Mouse (Mus musculus): ENCODE measurements around the gene Runx1.
A peak's percentile ranks its signal among the peaks of the same experiment; 100 is the strongest.

Gene Runx1

DNA sequence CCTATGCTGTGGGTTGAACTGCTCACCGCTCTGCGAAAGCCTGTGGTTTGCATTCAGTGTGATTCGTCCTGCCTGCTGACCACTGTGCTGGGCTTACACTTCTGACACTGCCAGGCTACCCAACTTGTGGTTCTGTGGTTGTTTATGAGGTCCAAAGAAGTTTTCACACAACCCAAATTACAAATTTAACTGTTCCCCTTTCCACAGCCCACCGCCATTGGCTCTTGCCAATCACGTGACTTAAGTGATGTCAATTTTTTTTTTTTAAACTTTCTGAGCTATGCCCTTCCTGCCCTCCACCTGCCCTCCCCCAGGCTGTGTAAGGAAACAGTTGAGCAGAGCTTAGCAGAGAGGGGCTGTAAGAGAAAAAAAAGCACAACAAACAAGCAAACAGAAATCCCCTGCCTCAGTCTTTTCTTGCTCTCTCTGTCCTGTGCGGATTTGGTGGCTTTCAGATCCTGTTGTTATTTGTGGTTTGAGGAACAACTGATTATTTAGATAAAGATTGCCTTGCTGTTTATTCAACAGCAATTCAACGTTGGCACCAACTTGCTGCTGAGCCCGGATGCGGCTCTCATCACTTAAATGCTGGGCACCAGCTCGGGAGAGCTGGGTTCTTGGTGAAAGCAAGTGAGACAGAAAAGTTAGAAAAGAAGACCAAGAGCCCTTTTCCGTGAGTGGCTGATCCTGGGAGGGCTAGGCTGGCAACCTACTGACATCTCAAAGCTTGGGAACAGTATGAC is at the start of gene Runx1:
Gene Runx1, minus strand, starts transcription at position 242 of the 743 bp plus-strand sequence.
- DNase-seq (ENCODE audit: low spot score), result no peak

DNA sequence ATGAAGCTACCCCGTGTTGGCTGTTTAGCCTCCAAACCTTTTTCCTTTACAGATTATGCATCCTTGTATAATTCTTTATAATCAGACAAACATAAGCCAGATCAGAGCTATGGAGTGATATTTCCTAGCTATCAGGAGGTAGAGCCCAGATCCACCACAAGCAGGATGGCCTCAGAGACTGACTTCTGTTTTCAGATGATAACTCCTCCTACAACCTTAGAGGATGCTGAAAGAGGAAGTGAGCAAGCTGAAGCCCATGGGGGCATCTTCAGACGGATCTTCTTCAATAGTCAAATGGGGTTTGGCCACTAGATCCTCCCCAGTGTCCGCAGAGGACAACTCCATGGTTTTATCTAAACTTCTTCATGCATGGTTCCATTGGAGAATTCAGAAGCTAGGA is 48.1 kb upstream of the Runx1 start:
- DNase-seq (ENCODE audit: low spot score), result no peak

DNA sequence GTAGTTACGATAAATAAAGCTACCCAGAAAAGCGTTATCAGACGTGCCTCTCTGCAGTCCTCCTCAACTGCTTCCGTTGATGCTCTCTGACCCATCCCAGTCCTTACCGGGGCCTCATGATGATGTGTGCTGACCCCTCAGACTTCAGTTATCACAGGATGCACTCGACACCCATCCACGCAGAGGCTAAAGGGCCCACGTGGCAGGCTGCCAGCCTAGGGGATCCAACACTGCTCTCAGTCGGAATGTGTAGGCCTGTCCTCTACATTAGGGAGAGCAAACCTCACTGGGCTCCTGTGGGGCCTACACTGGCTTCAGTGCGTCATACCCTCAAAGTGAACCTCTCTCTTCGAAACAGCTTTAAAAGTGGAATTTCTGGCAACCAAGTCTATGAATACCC is 45.8 kb upstream of the Runx1 start:
- DNase-seq (ENCODE audit: low spot score), result peak; percentile 45

DNA sequence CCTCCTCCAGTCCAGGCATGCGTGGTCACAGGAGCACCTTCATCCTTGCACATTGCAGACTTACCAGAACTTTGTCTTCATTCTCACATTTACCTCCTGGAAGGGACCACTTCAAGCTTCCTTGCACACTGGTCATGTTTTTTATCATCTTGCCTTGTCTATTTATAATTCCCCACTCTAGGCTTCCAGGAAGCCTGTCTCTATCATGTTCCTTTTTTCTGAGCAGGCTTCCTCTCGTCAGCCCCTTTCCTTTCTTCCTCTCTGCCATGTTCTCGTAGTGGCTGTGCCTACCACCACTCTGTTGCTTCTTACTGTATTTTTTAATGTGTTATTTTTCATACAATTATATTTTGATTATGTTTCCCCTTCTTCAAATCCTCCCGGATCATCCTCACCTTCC is 42.6 kb upstream of the Runx1 start:
- no peak for DNase-seq (ENCODE audit: low spot score)

DNA sequence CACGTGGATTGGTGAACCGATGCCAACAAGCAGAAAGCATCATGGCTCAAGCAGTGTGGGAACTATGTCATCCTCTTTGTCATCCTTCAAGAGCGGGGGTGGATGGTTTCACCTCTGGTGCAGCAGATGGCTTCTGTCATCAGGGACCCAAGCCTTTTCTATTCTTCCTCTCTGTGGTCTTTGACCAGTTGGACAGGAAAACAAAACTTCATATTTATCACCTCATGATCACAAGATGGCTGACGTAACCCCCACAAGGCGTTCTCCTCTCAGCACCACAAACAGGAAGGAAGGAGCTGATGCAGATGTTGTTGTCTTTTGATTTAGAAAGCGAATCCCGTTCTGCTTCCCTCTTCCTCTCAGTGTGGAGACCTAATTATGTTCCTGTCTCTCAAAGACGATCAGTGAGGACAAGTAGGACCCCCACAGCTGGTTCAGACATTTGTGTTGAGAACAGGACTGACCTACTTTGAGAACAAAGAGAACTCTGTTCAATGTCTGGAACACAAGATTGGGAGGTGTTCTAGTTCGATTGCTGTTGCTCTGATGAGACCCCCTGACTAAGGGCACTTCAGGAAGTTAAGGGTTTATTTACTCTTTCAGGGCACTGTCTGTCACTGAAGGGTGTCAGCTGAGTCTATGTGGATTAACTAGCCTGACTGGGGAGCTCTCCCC is 41.4 kb upstream of the Runx1 start:
- DNase-seq (ENCODE audit: low spot score), result no peak

DNA sequence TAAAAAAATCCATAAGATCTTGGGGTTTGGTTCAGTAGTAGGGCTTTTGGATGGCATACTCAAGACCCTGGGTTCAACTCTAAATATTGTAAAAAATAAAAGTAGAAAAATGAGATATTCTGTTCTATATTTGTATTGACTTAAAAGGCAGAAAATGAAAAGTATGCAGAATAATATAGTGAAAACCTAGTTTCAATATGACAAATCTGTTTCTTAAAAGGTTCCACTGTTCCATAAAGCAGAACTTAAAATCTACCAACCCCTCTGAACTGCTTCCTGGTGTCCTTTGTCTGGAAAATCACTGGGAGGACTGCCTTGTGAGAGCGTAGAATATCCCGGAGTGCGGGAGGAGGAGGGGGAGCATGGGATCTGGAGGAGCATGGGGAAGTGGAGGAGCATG is 39.4 kb upstream of the Runx1 start:
- no peak for DNase-seq (ENCODE audit: low spot score)

DNA sequence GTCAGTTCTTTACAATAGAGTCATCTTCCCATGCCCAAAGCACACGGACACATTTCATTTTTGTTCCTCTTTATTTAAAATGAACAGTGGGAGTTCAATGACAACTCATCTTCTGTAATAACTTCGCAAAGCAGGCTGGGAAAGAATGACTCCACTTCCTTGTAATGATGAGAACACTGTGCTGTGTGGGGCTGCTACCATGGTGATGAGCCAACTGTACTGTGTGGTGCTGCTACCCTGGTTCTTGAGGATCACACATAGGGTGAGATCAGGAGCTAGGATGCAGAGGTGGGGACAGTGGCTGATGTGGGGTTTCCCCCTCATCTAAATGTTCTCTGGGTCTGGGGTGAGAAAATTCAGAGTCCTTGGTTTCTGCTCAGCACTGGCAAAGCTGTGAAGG is 38.2 kb upstream of the Runx1 start:
- DNase-seq (ENCODE audit: low spot score), result no peak

DNA sequence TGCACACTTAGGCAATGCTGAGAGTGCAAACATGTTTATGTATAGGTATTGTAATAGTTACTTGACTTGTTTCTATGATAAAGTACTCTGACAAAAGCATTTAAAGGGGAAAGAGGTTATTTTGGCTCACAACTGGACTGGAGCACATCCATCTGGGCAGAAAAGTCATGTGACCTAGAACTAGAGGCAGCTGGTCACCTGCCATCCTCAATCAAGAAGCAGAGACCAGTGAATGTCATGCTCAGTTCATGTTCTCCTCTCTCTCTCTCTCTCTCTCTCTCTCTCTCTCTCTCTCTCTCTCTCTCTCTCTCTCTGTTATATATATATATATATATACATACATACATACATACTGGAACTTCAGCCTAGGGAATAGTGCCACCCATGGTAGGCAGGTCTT is 37.2 kb upstream of the Runx1 start:
- DNase-seq (ENCODE audit: low spot score), result no peak

DNA sequence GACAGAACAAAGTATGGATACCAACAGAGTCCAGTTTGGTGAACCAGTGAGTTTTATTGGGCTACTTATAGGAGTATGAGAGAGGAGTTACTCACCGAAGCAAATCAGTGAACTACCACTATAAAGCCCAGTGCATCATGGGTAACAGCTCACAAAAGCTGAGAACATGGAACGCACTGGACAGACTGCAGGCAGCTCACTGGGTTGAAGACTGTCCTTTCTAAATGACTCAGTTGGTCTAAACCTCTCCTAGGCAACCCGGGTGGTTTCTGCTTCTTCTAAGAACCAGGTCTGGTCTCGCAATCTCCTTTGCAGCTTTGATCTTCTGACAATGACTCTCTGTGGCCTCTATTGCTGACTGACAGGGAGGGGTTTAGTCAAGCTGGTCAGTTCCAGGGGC is 36.5 kb upstream of the Runx1 start:
- DNase-seq (ENCODE audit: low spot score), result no peak

DNA sequence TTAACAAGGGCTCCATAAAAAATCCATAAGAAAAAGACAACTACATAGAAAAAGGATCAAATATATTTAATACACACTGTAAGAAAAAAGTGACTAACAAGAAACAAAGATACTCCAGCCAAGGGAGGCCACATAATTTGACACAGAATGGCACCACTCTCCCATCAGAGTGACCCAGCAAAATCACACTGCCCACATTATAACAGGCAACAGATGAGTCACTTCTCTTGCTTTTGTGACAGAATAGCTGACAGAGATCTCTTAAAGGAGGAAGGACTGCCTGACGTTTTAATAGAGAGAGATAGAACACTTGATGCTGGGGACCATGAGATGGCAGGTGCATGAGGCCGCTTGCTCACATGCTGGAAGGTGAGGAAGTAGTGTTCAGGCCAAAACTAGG is 35.6 kb upstream of the Runx1 start:
- no peak for DNase-seq (ENCODE audit: low spot score)

DNA sequence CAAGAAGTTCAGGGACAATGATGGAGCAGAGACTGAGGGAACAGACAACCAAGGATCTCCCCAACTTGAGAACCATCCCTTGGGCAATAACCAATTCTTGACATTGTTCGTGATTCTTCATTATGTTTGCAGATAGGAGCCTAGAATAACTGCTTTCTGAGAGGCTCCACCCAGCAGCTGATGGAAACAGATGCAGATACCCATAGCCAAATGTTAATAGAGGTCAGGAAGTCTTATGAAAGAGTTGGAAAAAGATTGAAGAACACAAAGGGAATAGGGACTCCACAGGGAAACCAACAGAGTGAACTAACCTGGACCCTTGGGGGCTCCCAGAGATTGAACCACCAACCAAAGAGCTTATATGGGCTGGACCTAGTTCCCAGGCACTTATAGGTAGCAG is 34.7 kb upstream of the Runx1 start:
- no peak for DNase-seq (ENCODE audit: low spot score)

DNA sequence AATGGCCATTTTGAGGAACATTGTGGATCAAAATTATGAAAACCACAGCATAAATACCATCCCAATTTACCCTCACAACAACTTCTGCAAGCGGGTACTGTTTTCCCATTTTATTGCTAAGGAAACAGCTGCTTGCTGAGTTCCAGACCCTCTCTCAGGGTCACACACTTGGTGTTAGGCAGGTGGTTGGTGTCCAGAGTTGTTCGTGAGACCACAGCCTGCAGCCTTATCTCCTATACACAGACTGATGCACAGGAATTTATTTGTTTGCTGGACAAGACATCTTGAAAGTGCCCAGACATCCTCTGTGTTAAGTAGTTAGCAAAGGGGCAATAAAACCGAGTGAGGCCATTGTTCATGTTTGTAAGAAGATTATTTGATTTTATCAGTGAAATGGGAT is 30.8 kb upstream of the Runx1 start:
- no peak for DNase-seq (ENCODE audit: low spot score)

DNA sequence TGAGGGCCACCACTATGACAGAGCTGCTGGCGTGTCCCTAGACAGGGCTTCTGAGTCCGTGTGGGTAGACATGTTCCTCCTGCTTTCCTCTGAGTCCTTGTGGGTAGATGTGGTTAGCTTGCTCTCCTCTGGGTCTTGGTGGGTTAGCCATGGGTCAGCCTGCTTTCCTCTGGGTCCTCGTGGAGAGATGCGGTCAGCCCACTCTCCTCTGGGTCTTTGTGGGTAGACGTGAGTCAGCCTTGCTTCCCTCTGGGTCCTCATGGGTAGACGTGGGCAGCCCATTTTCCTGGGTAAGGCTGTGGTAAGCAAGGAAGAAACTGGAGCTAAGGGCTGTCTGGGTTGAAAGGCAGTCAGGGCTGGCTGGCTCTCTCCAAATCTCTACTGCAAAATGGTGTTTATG is 26.3 kb upstream of the Runx1 start:
- DNase-seq (ENCODE audit: low spot score), result no peak

DNA sequence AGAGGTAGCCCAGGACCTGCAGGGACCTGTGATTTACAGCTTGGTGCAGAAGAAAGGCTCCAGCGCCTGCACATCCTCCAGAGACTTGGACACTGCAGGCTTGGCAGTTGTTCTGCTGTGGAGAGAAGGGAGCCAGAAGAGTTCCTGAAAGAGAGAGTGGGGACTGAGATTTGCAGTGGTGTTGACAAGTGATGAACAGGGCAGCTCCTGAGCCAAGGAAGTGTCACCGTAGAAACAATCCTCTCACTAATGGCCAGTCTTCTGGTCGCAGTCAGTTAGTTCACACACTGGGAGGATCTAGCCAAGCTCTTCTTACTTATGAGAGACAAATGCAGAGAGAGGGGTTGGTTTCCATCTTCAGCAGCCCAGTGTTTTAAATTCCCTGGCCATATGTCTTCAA is 24.5 kb upstream of the Runx1 start:
- no peak for DNase-seq (ENCODE audit: low spot score)

DNA sequence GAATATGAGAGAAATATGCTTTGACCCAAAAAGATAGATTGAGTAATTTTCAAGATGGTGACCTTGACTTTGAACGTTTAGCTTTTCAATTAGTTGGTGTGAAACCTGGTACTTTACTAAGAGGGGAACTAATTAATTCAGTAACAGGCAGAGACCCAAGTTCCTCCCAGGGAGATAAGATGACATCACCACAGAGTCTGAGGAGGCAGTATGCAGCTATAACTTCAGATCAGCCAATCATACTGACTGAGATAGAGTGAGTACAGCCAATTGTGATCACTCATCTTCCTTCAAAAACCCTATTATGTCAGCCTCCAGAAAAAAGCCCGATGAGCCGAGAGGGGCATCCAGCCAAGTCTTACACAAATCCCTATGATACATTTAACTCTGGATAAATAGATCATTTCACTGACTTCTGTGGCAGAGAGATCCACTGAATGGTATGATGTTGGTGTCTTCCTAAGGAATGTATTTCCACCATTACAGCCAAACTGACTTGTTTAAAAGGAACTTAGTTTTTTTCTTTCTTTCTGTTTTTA is 21.9 kb upstream of the Runx1 start:
- DNase-seq (ENCODE audit: low spot score), result no peak

DNA sequence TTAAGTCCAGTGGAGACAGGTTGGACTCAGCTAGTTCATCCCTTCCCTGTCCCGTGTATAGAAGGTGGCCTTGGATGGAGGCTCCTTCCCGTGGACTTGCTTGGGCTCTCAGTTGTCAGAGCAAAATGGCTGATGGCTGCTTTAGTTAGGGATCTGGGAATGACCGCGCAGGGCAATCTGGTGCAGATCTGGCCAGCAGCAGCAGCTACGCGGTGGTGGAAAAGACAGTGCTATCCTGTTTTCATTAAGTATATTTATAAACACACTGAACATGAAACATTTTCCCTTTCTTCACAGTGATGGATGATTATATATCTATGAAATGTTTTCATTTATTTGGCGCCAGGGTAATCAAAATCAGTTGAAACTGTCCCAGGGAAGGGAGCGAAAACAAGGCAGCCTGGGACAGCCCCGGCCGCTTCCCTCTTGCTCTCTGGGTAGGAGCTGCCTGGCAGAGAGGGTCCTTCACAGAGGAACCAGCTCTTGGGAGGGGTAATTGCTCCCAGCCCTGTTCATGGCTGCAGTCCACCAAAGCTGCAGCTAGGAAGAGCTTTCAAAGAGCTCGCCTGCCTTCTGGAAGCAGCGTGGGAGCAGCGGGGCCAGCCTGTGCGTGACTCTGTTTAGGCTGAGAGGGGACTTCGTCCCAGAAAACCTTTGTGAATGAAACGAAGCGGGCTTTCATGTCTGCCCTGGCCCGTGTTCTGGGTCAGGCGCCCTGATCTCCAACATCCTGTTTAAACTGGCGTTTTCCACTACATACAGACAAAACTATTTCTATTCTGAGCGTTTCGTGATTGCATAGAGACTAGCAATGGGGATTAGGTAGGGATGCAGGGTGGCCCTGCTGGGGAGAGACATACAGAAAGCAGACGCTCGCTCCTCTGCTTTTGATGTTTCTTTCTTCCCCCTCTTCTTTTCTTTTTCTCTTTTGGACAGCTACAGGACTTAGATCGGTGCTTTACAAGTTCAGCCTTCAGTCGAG is 19.6 kb upstream of the Runx1 start:
- no peak for DNase-seq (ENCODE audit: low spot score)

DNA sequence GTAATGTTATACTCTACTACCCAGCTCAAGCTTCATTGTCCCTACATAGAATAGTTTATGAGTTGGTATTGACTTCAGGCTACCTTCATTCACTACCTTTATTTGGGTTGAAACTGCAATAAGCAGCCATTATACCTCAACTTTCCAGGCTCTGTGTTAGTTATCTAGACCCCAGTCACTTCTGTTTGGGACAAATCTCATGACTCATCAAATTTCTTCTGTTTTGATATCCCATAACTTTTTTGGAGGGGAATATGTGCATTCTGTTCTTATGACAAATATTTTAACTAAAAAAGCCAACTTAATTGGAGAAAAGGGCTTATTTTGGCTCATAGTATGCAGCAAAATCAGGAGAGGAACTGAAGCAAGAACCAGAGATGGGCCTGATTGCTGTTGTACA is 12.8 kb upstream of the Runx1 start:
- DNase-seq (ENCODE audit: low spot score), result no peak

DNA sequence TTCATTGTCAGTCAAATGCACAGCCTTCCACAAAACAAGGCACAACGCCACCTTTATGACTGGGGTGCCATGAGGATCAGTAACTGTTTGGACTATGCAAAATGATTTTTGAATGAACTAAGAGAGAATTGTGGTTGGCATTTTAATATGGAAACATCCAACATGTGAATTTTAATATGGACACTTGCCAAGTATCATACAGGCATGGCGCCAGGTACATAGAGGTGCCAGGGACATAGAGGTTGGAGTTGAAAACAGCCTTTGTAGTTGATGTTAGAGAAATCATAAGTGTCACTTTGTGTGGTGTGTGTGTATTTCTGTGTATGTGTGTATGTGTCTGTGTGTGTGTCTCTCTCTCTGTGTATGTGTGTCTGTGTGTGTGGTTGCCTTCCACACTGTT is 5.4 kb upstream of the Runx1 start:
- no peak for DNase-seq (ENCODE audit: low spot score)

DNA sequence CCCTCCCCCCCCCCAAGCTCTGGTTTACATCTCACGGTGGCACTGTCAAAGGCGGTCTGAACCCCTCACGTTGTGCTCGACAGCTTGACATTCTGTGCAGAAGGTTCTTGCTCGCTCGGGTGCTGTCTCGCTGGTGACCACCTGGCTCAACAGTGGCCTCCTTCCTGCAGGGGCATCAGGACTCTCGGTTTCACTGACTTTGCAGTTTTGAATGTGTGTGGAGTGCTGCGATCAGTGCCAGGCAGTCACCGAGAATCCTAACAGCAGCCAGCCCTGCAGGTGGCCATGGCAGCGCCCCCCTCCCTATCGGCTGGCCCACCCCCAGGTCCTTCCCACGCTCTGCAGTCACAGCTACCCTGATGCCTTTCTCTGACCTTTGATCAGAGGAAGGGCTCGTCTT is 4.5 kb upstream of the Runx1 start:
- DNase-seq (ENCODE audit: low spot score), result no peak

DNA sequence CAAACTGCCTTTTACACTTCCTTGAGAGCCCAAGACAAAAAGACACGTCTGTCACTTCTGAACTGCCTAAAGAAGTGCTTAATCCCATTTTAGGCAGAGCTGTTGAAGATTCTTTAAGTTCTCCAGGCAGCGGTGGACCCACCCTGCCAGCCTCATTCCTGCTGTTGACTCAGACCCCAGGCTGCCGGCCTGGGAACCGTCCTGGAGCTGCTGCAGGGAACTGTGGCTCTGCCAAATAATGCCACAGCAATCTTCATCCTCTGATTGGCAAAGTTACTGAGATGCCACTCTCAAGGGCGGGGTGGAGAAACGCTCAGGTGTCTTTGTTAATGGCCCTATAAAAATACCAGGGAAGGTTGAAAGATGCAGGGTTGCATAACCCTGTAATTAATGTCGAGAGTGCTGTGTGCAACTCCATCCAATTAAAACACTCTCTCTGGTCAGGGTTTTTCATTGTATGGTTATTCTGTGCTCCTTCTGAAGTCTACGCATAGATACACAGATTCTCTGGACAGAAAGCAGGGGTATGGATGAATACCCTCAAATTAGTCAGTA is 2.4 kb upstream of the Runx1 start:
- DNase-seq (ENCODE audit: low spot score), result no peak

DNA sequence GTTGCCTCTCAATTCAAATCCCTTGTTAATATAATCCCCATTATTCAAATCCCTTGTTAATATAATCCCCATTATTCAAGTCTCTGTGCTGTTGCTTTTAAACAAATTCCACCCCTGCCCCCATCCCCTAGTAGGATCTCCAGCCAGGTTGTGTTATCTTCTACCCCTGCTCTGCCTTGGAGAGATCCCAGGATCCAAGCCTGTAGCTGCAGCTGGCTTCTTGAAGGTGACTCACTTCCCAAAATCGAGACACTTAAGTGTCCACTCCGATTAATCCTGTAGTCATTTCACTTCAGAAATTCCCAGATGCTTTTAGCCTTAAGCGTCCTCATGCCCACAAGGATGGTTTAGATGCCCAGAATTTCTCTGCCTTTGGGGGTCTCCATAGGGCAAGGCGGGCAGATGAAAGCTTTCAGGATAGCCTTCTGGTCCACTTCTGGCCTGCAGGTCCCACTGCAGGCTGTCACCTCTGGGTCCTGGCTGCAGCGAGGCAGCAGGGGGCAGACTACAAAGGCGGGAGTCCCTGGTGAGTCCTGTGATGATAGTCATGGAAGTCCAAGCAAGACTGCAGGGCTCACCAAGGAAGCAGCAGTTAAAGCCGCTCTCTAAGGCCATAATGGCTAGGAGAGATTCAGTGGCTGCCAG is 1.8 kb upstream of the Runx1 start:
- peak; percentile 75 for DNase-seq (ENCODE audit: low spot score)

DNA sequence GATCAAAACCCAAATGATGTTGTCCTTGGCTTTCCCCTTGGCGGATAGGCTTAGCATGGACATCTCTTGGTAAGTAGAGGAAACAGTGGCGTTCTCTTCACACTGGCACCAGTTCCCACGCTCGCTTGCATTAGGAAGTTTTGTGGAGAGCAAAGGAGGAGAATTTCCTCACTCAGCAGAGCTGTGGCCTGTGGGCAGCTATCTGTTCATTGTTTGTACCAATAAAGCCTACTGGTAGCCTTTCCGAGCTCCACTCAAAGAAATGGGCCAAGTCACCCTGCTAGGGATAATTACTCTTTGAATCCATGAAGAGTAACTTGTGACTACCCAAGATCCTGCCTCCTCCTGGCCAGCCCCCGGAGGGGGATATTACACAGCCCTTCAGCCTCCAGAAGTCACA is 734 bp upstream of the Runx1 start:
- DNase-seq (ENCODE audit: low spot score), result no peak
